Mouse (Mus musculus) heart, postnatal 10 days (tissue): ENCODE measurements at regions not wholly inside any gene's neighbourhood (a gene's known extent, or its start where the extent isn't known, plus 50 kb on each side); places are given as distances from the start of the nearest gene placed in this dataset.

Experiments used
- DNase-seq, 2 experiments: peaks; one replicate each; pipeline ENCODE4 v3.0.0; 2021
- intact Hi-C: fragments of 180-260 bp; cut with DNase I; formaldehyde crosslinking; loops from one replicate; pipeline ENCODE4 v1.15.1; 2025

DNA sequence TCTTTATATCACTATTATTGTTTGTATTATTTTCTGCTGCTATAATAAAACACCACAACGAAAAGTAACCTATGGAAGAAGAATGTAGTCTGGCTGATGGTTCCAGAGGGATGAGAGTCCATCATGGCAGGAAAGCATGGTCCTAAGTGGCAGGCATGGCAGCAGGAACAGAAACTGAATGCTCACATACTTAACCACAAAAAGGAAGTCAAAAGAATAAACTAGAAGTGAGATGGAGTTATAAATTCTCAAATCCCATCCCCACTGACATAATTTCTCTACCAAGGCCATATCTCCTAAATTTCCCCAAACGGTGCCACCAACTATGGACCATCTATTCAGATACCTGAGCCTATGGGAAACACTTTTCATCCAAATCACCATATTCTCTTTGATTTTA, 408.7 kb upstream of the Cnksr2 start:
- DNase-seq, result no peak
- intact Hi-C loops, result no loop called here

DNA sequence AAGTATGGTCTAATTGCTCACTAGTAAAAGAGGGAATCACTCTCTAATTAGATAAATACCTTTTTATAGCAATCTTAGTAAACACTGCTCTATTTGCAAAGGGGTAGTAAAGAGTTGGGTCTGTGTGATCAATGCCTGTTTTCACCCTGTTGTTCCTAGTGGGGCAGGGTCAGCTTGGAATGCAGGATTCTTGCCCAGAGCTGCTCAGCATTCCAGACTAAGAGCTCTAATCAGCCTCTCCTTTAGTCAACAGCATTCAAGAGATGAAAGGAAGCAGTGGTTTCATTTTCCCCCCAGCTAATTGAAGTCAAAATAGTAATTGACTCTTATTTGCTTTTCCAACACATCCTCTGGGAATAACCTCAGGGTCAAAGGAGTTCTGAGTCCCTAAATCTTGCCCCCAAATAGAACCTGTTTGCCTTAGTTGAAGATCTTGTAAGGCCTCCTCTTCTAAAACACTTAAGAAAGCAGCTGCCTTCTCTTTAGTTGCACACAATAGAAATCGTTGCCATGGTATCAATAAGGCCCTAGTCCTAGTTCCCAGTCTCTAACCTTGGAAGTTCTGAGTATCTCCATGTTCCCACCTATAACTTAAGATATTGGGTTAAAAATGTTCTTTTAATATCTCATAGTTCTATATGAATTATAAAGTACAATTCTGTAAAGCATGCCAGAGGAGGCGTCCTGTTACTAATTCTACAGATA, 380.6 kb upstream of the Cnksr2 start:
- peak in 1 of 2 experiments; percentile 0 for DNase-seq
- intact Hi-C loops, result no loop called here

DNA sequence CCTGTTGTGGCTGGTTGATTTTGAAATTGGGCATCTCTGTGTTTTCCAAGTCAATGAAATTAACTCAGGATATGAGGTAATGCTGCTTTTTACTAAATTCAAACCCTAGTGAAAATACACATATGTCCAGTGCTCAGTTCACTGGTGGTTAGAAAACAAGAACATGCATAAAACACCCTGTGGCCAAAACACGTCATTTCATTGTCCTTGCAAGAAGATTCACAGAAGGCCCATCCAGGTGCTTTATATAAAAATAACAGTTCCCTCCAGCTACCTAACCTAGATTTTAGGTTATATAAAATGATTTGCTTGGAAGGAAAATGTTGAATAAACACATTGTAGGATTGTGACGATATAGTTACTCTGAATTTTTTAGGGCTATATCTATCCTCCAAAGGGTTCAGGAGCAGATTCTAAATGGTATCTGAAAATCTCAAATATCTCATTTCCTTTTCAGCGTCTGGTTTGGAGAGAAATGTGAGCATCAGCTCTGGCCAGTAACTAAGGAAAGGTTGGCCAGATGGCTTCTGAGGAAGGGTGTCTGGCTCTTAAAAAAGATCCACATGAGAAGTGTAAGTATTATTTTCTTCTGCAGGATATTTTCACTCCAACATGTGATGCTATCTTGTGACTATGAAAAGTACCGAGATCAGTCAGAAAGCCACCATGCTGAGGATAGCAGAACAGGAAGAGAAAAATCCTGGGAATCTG, 351.2 kb upstream of the Cnksr2 start:
- intact Hi-C loops, result no loop called here
- DNase-seq, result no peak

DNA sequence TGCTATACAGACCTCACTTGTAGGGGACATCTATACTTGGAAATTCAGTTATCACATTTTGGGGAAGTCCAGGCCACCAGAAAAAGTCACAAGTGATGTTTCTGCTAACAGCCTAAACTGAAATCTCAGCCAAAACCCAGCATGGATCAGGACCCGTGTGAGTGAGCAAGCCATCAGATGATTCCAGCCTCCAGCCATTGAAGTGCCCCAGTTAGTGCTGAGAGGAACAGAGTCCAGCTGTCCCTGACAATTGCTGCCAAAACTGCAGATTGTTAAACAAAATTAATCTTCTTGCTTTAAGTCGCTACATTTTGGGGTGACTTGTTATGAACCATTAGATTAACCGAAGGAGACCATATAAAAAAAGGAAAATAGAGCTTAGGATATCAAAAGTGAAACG, 332.7 kb upstream of the Cnksr2 start:
- no peak for DNase-seq
- intact Hi-C loops, result no loop called here

DNA sequence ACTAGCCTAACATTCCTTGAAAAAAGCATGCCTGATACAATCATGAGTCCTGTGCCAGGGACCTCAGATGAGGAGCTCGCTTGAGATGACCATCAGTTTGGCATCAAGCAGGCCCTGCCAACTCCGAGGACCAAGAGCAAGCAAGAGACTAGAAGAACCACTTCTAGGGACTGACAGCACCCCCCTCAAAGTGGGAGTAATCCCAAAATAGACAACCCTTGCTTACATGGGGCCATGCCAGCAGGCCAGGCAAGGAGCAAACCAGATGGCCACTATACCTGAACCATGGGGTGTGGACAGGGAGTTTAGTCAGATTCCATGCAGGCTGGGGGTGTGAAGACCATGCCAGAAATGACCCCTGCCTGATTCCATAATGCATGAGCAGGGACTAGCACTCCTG, 330.1 kb upstream of the Cnksr2 start:
- intact Hi-C loops, result no loop called here
- no peak for DNase-seq
